Mouse (Mus musculus): ENCODE data around the gene Hoxa10. TPM values are rescaled to one million over a fixed set of nuclear protein-coding genes. Genes with fewer than 3 reads are reported as not detected.

Hoxa10 gene
- polyA plus RNA-seq, 1 experiment from 2014 or later: 79.4 TPM

DNA sequence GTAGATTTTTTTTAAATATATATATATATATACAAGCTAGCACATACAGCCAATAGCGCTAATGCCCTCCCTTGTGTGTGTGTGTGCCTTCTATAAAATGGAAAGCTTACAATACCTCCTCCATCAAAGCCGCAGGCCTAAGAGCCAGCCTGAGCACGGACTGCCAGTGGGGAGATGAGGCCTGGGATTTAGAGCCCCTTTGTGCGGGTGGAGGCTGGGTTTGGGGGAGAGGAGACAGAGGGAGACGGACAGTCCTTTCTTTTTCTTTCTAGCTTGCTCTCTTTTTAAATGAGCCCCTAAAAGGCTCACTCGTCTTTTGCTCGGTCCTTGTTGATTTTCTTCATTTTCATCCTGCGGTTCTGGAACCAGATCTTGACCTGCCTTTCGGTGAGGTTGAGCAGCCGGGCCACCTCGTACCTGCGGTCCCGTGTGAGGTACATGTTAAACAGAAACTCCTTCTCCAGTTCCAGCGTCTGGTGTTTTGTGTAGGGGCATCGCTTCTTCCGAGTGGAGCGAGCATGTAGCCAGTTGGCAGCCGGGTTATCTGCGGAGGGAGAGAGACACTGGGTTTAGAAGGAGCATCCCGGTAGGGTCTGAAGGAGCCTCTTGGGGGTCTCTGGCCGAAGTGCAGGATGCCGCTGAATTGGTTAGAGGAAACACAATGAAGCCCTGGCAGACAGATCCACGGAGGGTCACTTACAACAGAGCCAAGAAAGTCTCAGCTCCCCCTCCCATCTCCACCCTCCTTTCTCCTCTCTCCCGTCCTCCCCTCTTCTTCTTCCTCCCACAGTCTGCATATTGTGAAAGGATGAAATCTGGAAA lies 16.5 kb downstream of the Hoxa10 start:
- H3K27ac ChIP-seq (ENCODE audit: low read depth, low read length): peak overlapping the region; percentile 99
- peak overlapping the region; percentile 98 for H3K9ac ChIP-seq (replicated peaks; ENCODE audit: low read depth, low read length)
- H3K4me3 ChIP-seq (ENCODE audit: low read depth, low read length): peak overlapping the region; percentile 88
- H3K4me2 ChIP-seq (ENCODE audit: low read depth, low read length): peak overlapping the region; percentile 99
- no peak for ATAC-seq (ENCODE audit: low read depth)
- H3K4me1 ChIP-seq (ENCODE audit: control insufficient read depth, insufficient read depth, low read length): peaks cover 26% of the 10 kb centered on the region
- no peaks in the 10 kb centered on the region for H3K36me3 ChIP-seq (ENCODE audit: control insufficient read depth, insufficient read depth, low read length)
- no peaks in the 10 kb centered on the region for H3K9me3 ChIP-seq (ENCODE audit: control insufficient read depth, low read length)
- 2% methylated on average over 24 of the region's 24 CpGs for WGBS
- H3K27me3 ChIP-seq (ENCODE audit: control insufficient read depth, insufficient read depth, low read length): no peaks in the 10 kb centered on the region

GRCm38 (mm10) chr6:52222729-52223128 lies 17.9 kb downstream of the Hoxa10 start:
- peak overlapping the region; percentile 99 for H3K4me2 ChIP-seq (ENCODE audit: low read depth, low read length)
- H3K4me1 ChIP-seq (ENCODE audit: control insufficient read depth, insufficient read depth, low read length): peaks cover 30% of the 10 kb centered on the region
- ATAC-seq (ENCODE audit: low read depth): no peak
- peak overlapping the region; percentile 98 for H3K9ac ChIP-seq (replicated peaks; ENCODE audit: low read depth, low read length)
- H3K4me3 ChIP-seq (ENCODE audit: low read depth, low read length): peak overlapping the region; percentile 88
- 6% methylated on average over 13 of the region's 13 CpGs for WGBS
- H3K36me3 ChIP-seq (ENCODE audit: control insufficient read depth, insufficient read depth, low read length): no peaks in the 10 kb centered on the region
- H3K27ac ChIP-seq (ENCODE audit: low read depth, low read length): peak overlapping the region; percentile 99
- no peaks in the 10 kb centered on the region for H3K9me3 ChIP-seq (ENCODE audit: control insufficient read depth, low read length)
- H3K27me3 ChIP-seq (ENCODE audit: control insufficient read depth, insufficient read depth, low read length): no peaks in the 10 kb centered on the region

- ATAC-seq (ENCODE audit: low read depth): peak; percentile 3; the same call in 1 of the 2 replicates
- peak overlapping the region; percentile 98 for H3K9ac ChIP-seq (replicated peaks; ENCODE audit: low read depth, low read length)
- H3K36me3 ChIP-seq (ENCODE audit: control insufficient read depth, insufficient read depth, low read length): no peaks in the 10 kb centered on the region
- 2% methylated on average over 21 of the region's 21 CpGs for WGBS
- no peaks in the 10 kb centered on the region for H3K9me3 ChIP-seq (ENCODE audit: control insufficient read depth, low read length)
- no peaks in the 10 kb centered on the region for H3K27me3 ChIP-seq (ENCODE audit: control insufficient read depth, insufficient read depth, low read length)
- peak overlapping the region; percentile 99 for H3K4me2 ChIP-seq (ENCODE audit: low read depth, low read length)
- peaks cover 28% of the 10 kb centered on the region for H3K4me1 ChIP-seq (ENCODE audit: control insufficient read depth, insufficient read depth, low read length)
- peak overlapping the region; percentile 99 for H3K27ac ChIP-seq (ENCODE audit: low read depth, low read length)
- H3K4me3 ChIP-seq (ENCODE audit: low read depth, low read length): peak overlapping the region; percentile 88
These were observed 18.5 kb downstream of the Hoxa10 start for GRCm38 (mm10) chr6:52221993-52222685.

DNA sequence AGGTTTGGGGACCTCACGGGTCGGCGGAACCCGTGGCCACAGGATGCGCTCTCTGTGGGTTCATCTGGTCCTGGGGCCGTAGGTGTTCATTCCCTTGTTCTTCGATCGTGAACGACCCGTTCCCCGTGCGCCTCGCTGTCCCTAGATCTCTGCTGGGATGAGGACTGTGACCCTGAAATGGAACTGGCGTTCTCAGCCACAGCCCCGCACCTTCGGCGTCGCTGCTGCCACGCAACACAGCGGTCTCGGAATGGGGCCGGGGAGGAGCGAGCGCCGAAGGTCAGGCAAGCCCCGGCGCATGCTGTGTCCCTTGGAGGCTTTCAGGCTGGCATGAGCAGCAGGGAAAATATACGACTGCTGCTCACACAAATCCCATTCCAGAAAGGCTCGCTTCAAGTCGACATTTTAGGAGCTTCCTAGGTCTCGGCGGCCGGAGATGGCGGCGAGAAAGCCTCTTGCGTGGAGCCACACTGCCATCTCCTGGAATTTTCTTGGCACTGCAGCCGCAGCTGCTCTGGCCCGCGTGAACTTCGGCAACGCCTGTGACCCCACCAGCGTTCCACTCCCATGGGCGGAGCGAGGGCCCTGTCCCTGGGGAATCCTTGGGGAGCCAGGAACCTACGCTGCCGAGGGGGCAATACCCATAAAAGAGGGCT lies 19.2 kb downstream of the Hoxa10 start, which contains the start of gene Hoxa7:
Gene Hoxa7 (minus strand): TSS at position 518 of the 656 bp plus-strand sequence.
- Histone ChIP-seq H3K4me1 (ENCODE audit: control insufficient read depth, insufficient read depth, low read length) (peaks cover 23% of the 10 kb centered on the region), H3K27ac (ENCODE audit: low read depth, low read length) (peak within 1 kb of the TSS; percentile 99), H3K27me3 (ENCODE audit: control insufficient read depth, insufficient read depth, low read length) (no peaks in the 10 kb centered on the region), H3K9me3 (ENCODE audit: control insufficient read depth, low read length) (no peaks in the 10 kb centered on the region), H3K9ac (replicated peaks; ENCODE audit: low read depth, low read length) (peak within 1 kb of the TSS; percentile 98), H3K36me3 (ENCODE audit: control insufficient read depth, insufficient read depth, low read length) (no peaks in the 10 kb centered on the region), H3K4me2 (ENCODE audit: low read depth, low read length) (peak within 1 kb of the TSS; percentile 99), H3K4me3 (ENCODE audit: low read depth, low read length) (peak within 1 kb of the TSS; percentile 88)
- under 1% methylated on average over 46 of the region's 46 CpGs for WGBS
- ATAC-seq (ENCODE audit: low read depth): peak; percentile 20; the same call in 1 of the 2 replicates

DNA sequence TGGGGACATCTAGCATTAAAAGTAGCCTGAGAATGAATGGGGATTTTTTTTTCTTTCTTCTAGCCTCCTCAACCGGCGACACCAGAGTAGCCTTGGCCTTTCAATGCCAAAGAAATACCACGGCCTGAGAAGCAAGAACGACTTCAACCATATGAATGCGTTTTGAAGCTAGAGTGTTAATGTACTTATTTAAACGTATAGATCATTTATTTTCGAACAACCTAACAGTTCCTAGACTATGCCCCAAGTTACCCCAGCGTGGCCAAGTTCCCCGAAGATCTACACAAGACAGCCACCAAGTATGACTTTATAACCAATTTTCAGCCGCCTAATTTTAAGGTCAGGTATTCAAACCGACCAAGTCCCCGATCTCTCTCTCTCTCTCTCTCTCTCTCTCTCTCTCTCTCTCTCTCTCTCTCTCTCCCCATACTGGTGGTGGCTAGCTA lies 19.8 kb downstream of the Hoxa10 start:
- no peaks in the 10 kb centered on the region for H3K36me3 ChIP-seq (ENCODE audit: control insufficient read depth, insufficient read depth, low read length)
- H3K27me3 ChIP-seq (ENCODE audit: control insufficient read depth, insufficient read depth, low read length): no peaks in the 10 kb centered on the region
- H3K4me3 ChIP-seq (ENCODE audit: low read depth, low read length): peak overlapping the region; percentile 88
- H3K9me3 ChIP-seq (ENCODE audit: control insufficient read depth, low read length): no peaks in the 10 kb centered on the region
- H3K4me2 ChIP-seq (ENCODE audit: low read depth, low read length): peak overlapping the region; percentile 99
- no peak for ATAC-seq (ENCODE audit: low read depth)
- H3K4me1 ChIP-seq (ENCODE audit: control insufficient read depth, insufficient read depth, low read length): peaks cover 23% of the 10 kb centered on the region
- peak overlapping the region; percentile 99 for H3K27ac ChIP-seq (ENCODE audit: low read depth, low read length)
- WGBS: 5% methylated on average over 12 of the region's 12 CpGs
- peak overlapping the region; percentile 98 for H3K9ac ChIP-seq (replicated peaks; ENCODE audit: low read depth, low read length)

GRCm38 (mm10) chr6:52220003-52220864 lies 20.4 kb downstream of the Hoxa10 start:
- Histone ChIP-seq H3K36me3 (ENCODE audit: control insufficient read depth, insufficient read depth, low read length) (no peaks in the 10 kb centered on the region), H3K27ac (ENCODE audit: low read depth, low read length) (peak overlapping the region; percentile 99), H3K4me2 (ENCODE audit: low read depth, low read length) (peak overlapping the region; percentile 99), H3K9ac (replicated peaks; ENCODE audit: low read depth, low read length) (peak overlapping the region; percentile 98), H3K9me3 (ENCODE audit: control insufficient read depth, low read length) (no peaks in the 10 kb centered on the region), H3K4me1 (ENCODE audit: control insufficient read depth, insufficient read depth, low read length) (peaks cover 25% of the 10 kb centered on the region), H3K27me3 (ENCODE audit: control insufficient read depth, insufficient read depth, low read length) (no peaks in the 10 kb centered on the region), H3K4me3 (ENCODE audit: low read depth, low read length) (peak overlapping the region; percentile 88)
- 5% methylated on average over 32 of the region's 32 CpGs for WGBS
- no peak for ATAC-seq (ENCODE audit: low read depth)

DNA sequence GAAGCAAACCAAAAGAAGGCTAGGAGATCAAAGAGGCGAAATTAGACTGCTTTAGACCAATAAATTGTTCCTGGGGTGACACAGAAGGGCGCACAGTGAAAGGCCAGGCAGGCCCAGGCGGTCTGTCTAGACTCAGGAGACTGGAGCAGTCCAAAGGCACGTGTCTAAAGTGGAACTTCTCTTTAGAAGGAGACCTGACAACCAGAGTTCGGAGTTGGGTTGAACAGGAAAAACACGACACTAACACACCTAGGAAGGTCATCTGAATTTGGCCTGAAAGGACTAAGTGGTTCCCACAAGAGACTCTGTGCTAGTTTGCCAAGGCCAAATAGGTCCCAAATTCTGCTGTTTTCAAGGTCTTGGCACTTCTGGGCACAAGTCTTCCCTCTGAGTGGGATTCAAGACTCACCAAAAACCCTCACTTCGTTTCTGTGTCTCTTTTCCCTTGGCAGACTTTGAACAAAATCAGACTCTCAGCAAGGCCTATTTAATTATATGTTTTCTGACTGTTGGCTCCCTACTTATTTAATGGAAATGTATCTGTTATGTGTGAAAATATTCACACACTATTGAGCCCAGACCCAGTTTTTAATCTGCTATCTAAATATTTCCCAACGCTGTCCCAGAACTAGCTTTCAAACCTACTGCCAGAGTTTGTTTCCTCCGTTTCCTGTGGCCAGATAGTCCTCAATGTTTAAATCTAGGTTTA lies 21.3 kb downstream of the Hoxa10 start:
- Histone ChIP-seq H3K4me1 (ENCODE audit: control insufficient read depth, insufficient read depth, low read length) (peaks cover 33% of the 10 kb centered on the region), H3K9me3 (ENCODE audit: control insufficient read depth, low read length) (no peaks in the 10 kb centered on the region), H3K9ac (replicated peaks; ENCODE audit: low read depth, low read length) (peak overlapping the region; percentile 98), H3K4me3 (ENCODE audit: low read depth, low read length) (peak overlapping the region; percentile 88), H3K36me3 (ENCODE audit: control insufficient read depth, insufficient read depth, low read length) (no peaks in the 10 kb centered on the region), H3K27ac (ENCODE audit: low read depth, low read length) (peak overlapping the region; percentile 99), H3K4me2 (ENCODE audit: low read depth, low read length) (peak overlapping the region; percentile 99), H3K27me3 (ENCODE audit: control insufficient read depth, insufficient read depth, low read length) (no peaks in the 10 kb centered on the region)
- WGBS: 13% methylated on average over 9 of the region's 9 CpGs
- ATAC-seq (ENCODE audit: low read depth): no peak
